Mouse (Mus musculus) MEL (cell line): ENCODE measurements at regions not wholly inside any gene's neighbourhood (a gene's known extent, or its start where the extent isn't known, plus 50 kb on each side); places are given as distances from the start of the nearest gene placed in this dataset.

ENCODE experiments used
- DNase-seq: peaks from one replicate; pipeline ENCODE4 v3.0.0; 2011; ENCODE audit warnings: low read depth, low spot score
- H3K27ac ChIP-seq: 2 replicates; pipeline ENCODE4 v1.5.1; 2012; ENCODE audit warnings: low read depth, mild to moderate bottlenecking, control low read depth, low read length, moderate library complexity; ENCODE audit not compliant: control insufficient read depth
- H3K27me3 ChIP-seq, 2 experiments: fragments of 150-350 bp in 1 of 2; sonication (generic) in 1 of 2; 2 replicates each; pipeline ENCODE4 v1.6.1; 2012; ENCODE audit warnings: low read length in 2 of 2, mild to moderate bottlenecking in 2 of 2, improper control_type of control experiment in 1 of 2, moderate library complexity in 1 of 2; ENCODE audit not compliant: insufficient read depth in 2 of 2, control insufficient read depth in 1 of 2
- H3K36me3 ChIP-seq, 2 experiments: 2 replicates each; pipeline ENCODE4 v1.6.1; 2012 to 2014; ENCODE audit warnings: low read length in 2 of 2, improper control_type of control experiment in 1 of 2, inconsistent platforms in 1 of 2, mild to moderate bottlenecking in 1 of 2; ENCODE audit not compliant: insufficient read depth in 2 of 2, control insufficient read depth in 1 of 2
- H3K4me1 ChIP-seq, 2 experiments: fragments of 150-350 bp in 1 of 2; sonication (generic) in 1 of 2; 2 replicates each; pipeline ENCODE4 v1.6.1; 2012; ENCODE audit warnings: low read length in 2 of 2, improper control_type of control experiment in 1 of 2, mild to moderate bottlenecking in 1 of 2; ENCODE audit not compliant: insufficient read depth in 2 of 2, control insufficient read depth in 1 of 2
- H3K4me3 ChIP-seq, 2 experiments: fragments of 150-350 bp in 1 of 2; sonication (generic) in 1 of 2; 2 replicates each; pipeline ENCODE4 v1.5.1; 2012; ENCODE audit warnings: low read depth in 2 of 2, low read length in 2 of 2, mild to moderate bottlenecking in 2 of 2, moderate library complexity in 2 of 2, control low read depth in 1 of 2, improper control_type of control experiment in 1 of 2; ENCODE audit not compliant: control insufficient read depth in 1 of 2, insufficient read depth in 1 of 2
- H3K79me2 ChIP-seq: 2 replicates; pipeline ENCODE4 v1.6.1; 2012; ENCODE audit warnings: mild to moderate bottlenecking, low read length, moderate library complexity; ENCODE audit not compliant: control insufficient read depth, poor library complexity, insufficient read depth
- H3K9ac ChIP-seq: 2 replicates; pipeline ENCODE4 v1.6.1; 2012; ENCODE audit warnings: low read depth, mild to moderate bottlenecking, control low read depth, low read length, moderate library complexity; ENCODE audit not compliant: control insufficient read depth, poor library complexity, severe bottlenecking
- H3K9me3 ChIP-seq: fragments of 150-350 bp; sonication (generic); replicated peaks from 2 replicates; pipeline ENCODE4 v1.6.1; 2012; ENCODE audit warnings: mild to moderate bottlenecking, low read length, improper control_type of control experiment, moderate library complexity; ENCODE audit not compliant: insufficient read depth
- BHLHE40 ChIP-seq: IDR thresholded peaks from 2 replicates; pipeline ENCODE4 v1.6.1; 2012; ENCODE audit warnings: low read depth, mild to moderate bottlenecking, inconsistent platforms, low read length, improper control_type of control experiment, borderline replicate concordance
- CHD1 ChIP-seq: IDR thresholded peaks from 2 replicates; pipeline ENCODE4 v1.6.1; 2012; ENCODE audit warnings: low read depth, mild to moderate bottlenecking, inconsistent platforms, low read length, improper control_type of control experiment
- ELF1 ChIP-seq: IDR thresholded peaks from 2 replicates; pipeline ENCODE4 v1.6.1; 2014; ENCODE audit warnings: low read depth, mild to moderate bottlenecking, inconsistent platforms, low read length, improper control_type of control experiment, moderate library complexity
- EP300 ChIP-seq, 2 experiments: IDR thresholded peaks; 2 replicates each; pipeline ENCODE4 v1.6.1; 2011; ENCODE audit warnings: improper control_type of control experiment in 2 of 2, low read length in 2 of 2, low read depth in 1 of 2, mild to moderate bottlenecking in 1 of 2
- GATA1 ChIP-seq: IDR thresholded peaks from 2 replicates; pipeline ENCODE4 v1.6.1; 2011; ENCODE audit warnings: low read depth, low read length, improper control_type of control experiment
- HCFC1 ChIP-seq: IDR thresholded peaks from 2 replicates; pipeline ENCODE4 v1.6.1; 2012; ENCODE audit warnings: low read depth, mild to moderate bottlenecking, inconsistent platforms, low read length, improper control_type of control experiment, moderate library complexity
- JUND ChIP-seq: IDR thresholded peaks from 2 replicates; pipeline ENCODE4 v1.6.1; 2011; ENCODE audit warnings: low read depth, mild to moderate bottlenecking, improper control_type of control experiment, low read length
- MYB ChIP-seq: IDR thresholded peaks from 2 replicates; pipeline ENCODE4 v1.6.1; 2011; ENCODE audit warnings: mild to moderate bottlenecking, low read depth, low read length, improper control_type of control experiment
- NRF1 ChIP-seq: IDR thresholded peaks from 2 replicates; pipeline ENCODE4 v1.6.1; 2014; ENCODE audit warnings: low read depth, mild to moderate bottlenecking, inconsistent platforms, low read length, improper control_type of control experiment, moderate library complexity; ENCODE audit not compliant: poor library complexity, insufficient read depth, severe bottlenecking
- POLR2AphosphoS2 ChIP-seq: IDR thresholded peaks from 2 replicates; pipeline ENCODE4 v1.6.1; 2011; ENCODE audit warnings: low read length, improper control_type of control experiment
- POLR2AphosphoS5 ChIP-seq: IDR thresholded peaks from 2 replicates; pipeline ENCODE4 v1.6.1; 2012; ENCODE audit warnings: low read depth, borderline replicate concordance, mild to moderate bottlenecking, inconsistent platforms, low read length, moderate library complexity, mixed read lengths
- RAD21 ChIP-seq: IDR thresholded peaks from 2 replicates; pipeline ENCODE4 v1.6.1; 2011; ENCODE audit warnings: mild to moderate bottlenecking, low read depth, low read length, improper control_type of control experiment
- RCOR1 ChIP-seq: IDR thresholded peaks from 2 replicates; pipeline ENCODE4 v1.6.1; 2012; ENCODE audit warnings: low read depth, mild to moderate bottlenecking, inconsistent platforms, low read length, improper control_type of control experiment
- SIN3A ChIP-seq: IDR thresholded peaks from 2 replicates; pipeline ENCODE4 v1.6.1; 2012; ENCODE audit warnings: low read length, improper control_type of control experiment, inconsistent platforms
- SMC3 ChIP-seq: IDR thresholded peaks from 2 replicates; pipeline ENCODE4 v1.6.1; 2011; ENCODE audit warnings: low read depth, low read length, improper control_type of control experiment
- TCF12 ChIP-seq: IDR thresholded peaks from 2 replicates; pipeline ENCODE4 v1.6.1; 2014; ENCODE audit warnings: low read depth, mild to moderate bottlenecking, inconsistent platforms, low read length, improper control_type of control experiment, moderate library complexity
- UBTF ChIP-seq: IDR thresholded peaks from 2 replicates; pipeline ENCODE4 v1.6.1; 2012; ENCODE audit warnings: low read depth, mild to moderate bottlenecking, inconsistent platforms, low read length, improper control_type of control experiment, moderate library complexity, borderline replicate concordance; ENCODE audit not compliant: insufficient read depth
- USF2 ChIP-seq, 2 experiments: IDR thresholded peaks; 2 replicates each; pipeline ENCODE4 v1.6.1; 2011 to 2012; ENCODE audit warnings: improper control_type of control experiment in 2 of 2, low read length in 2 of 2, borderline replicate concordance in 1 of 2, inconsistent platforms in 1 of 2, low read depth in 1 of 2, mild to moderate bottlenecking in 1 of 2; ENCODE audit not compliant: insufficient read depth in 1 of 2
- ZC3H11A ChIP-seq: IDR thresholded peaks from 2 replicates; pipeline ENCODE4 v1.6.1; 2012; ENCODE audit warnings: low read depth, mild to moderate bottlenecking, inconsistent platforms, low read length, improper control_type of control experiment
- ZMIZ1 ChIP-seq: IDR thresholded peaks from 2 replicates; pipeline ENCODE4 v1.6.1; 2012; ENCODE audit warnings: low read depth, mild to moderate bottlenecking, inconsistent platforms, low read length, improper control_type of control experiment, moderate library complexity

- Histone ChIP-seq H3K79me2 (no peaks in the 10 kb centered on the region), H3K36me3 (no peaks in the 10 kb centered on the region), H3K9me3 (no peaks in the 10 kb centered on the region), H3K9ac (no peak overlapping the region), H3K4me1 (no peaks in the 10 kb centered on the region), H3K4me3 (no peak overlapping the region), H3K27me3 (no peaks in the 10 kb centered on the region), H3K27ac (no peak overlapping the region)
- TF ChIP-seq SMC3 (no peak), EP300 (IDR thresholded peaks at IDR 0.05; ENCODE audit: low read depth in 1 of 2, low read length in 2 of 2) (no peak), JUND (no peak), ZC3H11A (no peak), MYB (no peak), ZMIZ1 (no peak), RAD21 (no peak), RCOR1 (no peak), UBTF (no peak), POLR2AphosphoS2 (no peak), CHD1 (no peak), USF2 (IDR thresholded peaks at IDR 0.05; ENCODE audit: borderline replicate concordance in 1 of 2, insufficient read depth in 1 of 2, low read depth in 1 of 2, low read length in 2 of 2) (no peak), ELF1 (no peak)
- no peak for DNase-seq
These were observed 521.8 kb downstream of the Nr2f2 start for GRCm38 (mm10) chr7:69844631-69845324.

- Histone ChIP-seq H3K27me3 (no peaks in the 10 kb centered on the region), H3K79me2 (no peaks in the 10 kb centered on the region), H3K36me3 (no peaks in the 10 kb centered on the region), H3K27ac (no peak overlapping the region), H3K9ac (no peak overlapping the region), H3K9me3 (no peaks in the 10 kb centered on the region), H3K4me1 (no peaks in the 10 kb centered on the region), H3K4me3 (no peak overlapping the region)
- DNase-seq = no peak
- TF ChIP-seq POLR2AphosphoS2 = no peak
- no peak for TF ChIP-seq NRF1
- no peak for TF ChIP-seq HCFC1
- TF ChIP-seq TCF12 = no peak
- no peak for TF ChIP-seq BHLHE40
- TF ChIP-seq SIN3A = no peak
- no peak for TF ChIP-seq MYB
- no peak for TF ChIP-seq POLR2AphosphoS5
- no peak for TF ChIP-seq RAD21
- TF ChIP-seq GATA1 = no peak
- no peak for TF ChIP-seq ELF1
These were observed 529.2 kb downstream of the Nr2f2 start for GRCm38 (mm10) chr7:69837379-69837778.
